Mouse (Mus musculus) CD4-positive, CD25-positive, alpha-beta regulatory T cell, adult 4 months (primary cell): ENCODE measurements at regions not wholly inside any gene's neighbourhood (a gene's known extent, or its start where the extent isn't known, plus 50 kb on each side); places are given as distances from the start of the nearest gene placed in this dataset.
"Not testable (repeated sequence)": the region's sequence is repeated elsewhere in the genome, so short reads cannot be mapped to it uniquely, and the experiment has no call there.

Experiments used
- ATAC-seq: one replicate; pipeline ENCODE4 v1.8.0; 2017

- no peak for ATAC-seq
These were observed 54.7 kb downstream of the Cryaa start for GRCm38 (mm10) chr17:31732176-31732880.

GRCm38 (mm10) chr17:31734521-31734920, 56.9 kb downstream of the Cryaa start:
- no peak for ATAC-seq

- no peak for ATAC-seq
These were observed 59.1 kb downstream of the Cryaa start for GRCm38 (mm10) chr17:31736716-31737115.

- no peak for ATAC-seq
These were observed 60.6 kb downstream of the Cryaa start for GRCm38 (mm10) chr17:31738249-31738648.

- ATAC-seq: no peak
These were observed 62.0 kb downstream of the Cryaa start for GRCm38 (mm10) chr17:31739586-31739985.

GRCm38 (mm10) chr17:31740059-31740458, 62.5 kb downstream of the Cryaa start:
- no peak for ATAC-seq

GRCm38 (mm10) chr17:31743656-31744055, 66.0 kb downstream of the Cryaa start:
- ATAC-seq: no peak

GRCm38 (mm10) chr17:31746198-31747111, 68.8 kb downstream of the Cryaa start:
- ATAC-seq: no peak

GRCm38 (mm10) chr17:31747563-31747962, 70.0 kb downstream of the Cryaa start:
- no peak for ATAC-seq

- no peak for ATAC-seq
These were observed 70.6 kb downstream of the Cryaa start for GRCm38 (mm10) chr17:31748158-31748557.

GRCm38 (mm10) chr17:31748971-31749370, 71.4 kb downstream of the Cryaa start:
- no peak for ATAC-seq

- ATAC-seq: no peak
These were observed 73.7 kb downstream of the Cryaa start for GRCm38 (mm10) chr17:31751262-31751661.

GRCm38 (mm10) chr17:31753113-31753858, 75.7 kb downstream of the Cryaa start:
- peak; percentile 81 for ATAC-seq

- ATAC-seq: peak; percentile 22
These were observed 76.2 kb downstream of the Cryaa start for GRCm38 (mm10) chr17:31753859-31754229.

GRCm38 (mm10) chr17:31760465-31760864, 82.9 kb downstream of the Cryaa start:
- no peak for ATAC-seq

GRCm38 (mm10) chr17:31763078-31763477, 85.5 kb downstream of the Cryaa start:
- no peak for ATAC-seq

- no peak for ATAC-seq
These were observed 88.6 kb downstream of the Sik1 start for GRCm38 (mm10) chr17:31766779-31767697.

GRCm38 (mm10) chr17:31772201-31772820, 83.3 kb downstream of the Sik1 start:
- ATAC-seq: peak; percentile 71

- ATAC-seq: not testable (repeated sequence)
These were observed 81.7 kb downstream of the Sik1 start for GRCm38 (mm10) chr17:31773882-31774281.

- no peak for ATAC-seq
These were observed 80.6 kb downstream of the Sik1 start for GRCm38 (mm10) chr17:31775037-31775436.

- ATAC-seq: no peak
These were observed 79.6 kb downstream of the Sik1 start for GRCm38 (mm10) chr17:31775966-31776365.
